8 mouse cellular contexts compared by ENCODE assay signal in genomic region chr8:123410049-123410587, GRCm38 (mm10). TPM values are rescaled to one million over a fixed set of nuclear protein-coding genes. Genes with fewer than 3 reads are reported as not detected.
DNase-seq lines count a peak whose midpoint lies in the region; ATAC-seq and TF ChIP-seq lines count a peak whose summit lies in the region.

No protein-coding gene starts in this region.

- no peak overlapping the region for H3K9ac ChIP-seq in limb, embryonic 12.5 days (replicated peaks)
- H3K9ac ChIP-seq in heart, embryonic 14.5 days (ENCODE audit: low read length) = no peak overlapping the region
- peak overlapping the region; percentile 100 for H3K9ac ChIP-seq in midbrain, embryonic 16.5 days (ENCODE audit: low read depth, low read length)

- H3K4me3 ChIP-seq in limb, embryonic 12.5 days (replicated peaks) = no peak overlapping the region
- no peak overlapping the region for H3K4me3 ChIP-seq in limb, embryonic 10.5 days
- peak overlapping the region; percentile 65 for H3K4me3 ChIP-seq in embryonic facial prominence, embryonic 10.5 days
- H3K4me3 ChIP-seq in heart, embryonic 14.5 days (ENCODE audit: control insufficient read depth in 1 of 2, insufficient read depth in 1 of 2, low read depth in 1 of 2, low read length in 2 of 2) = no peak overlapping the region
- H3K4me3 ChIP-seq in midbrain, embryonic 16.5 days (ENCODE audit: low read depth, low read length) = peak overlapping the region; percentile 93

- no peaks in the 10 kb centered on the region for H3K36me3 ChIP-seq in limb, embryonic 12.5 days
- no peaks in the 10 kb centered on the region for H3K36me3 ChIP-seq in limb, embryonic 10.5 days
- H3K36me3 ChIP-seq in embryonic facial prominence, embryonic 10.5 days (replicated peaks) = no peaks in the 10 kb centered on the region
- no peaks in the 10 kb centered on the region for H3K36me3 ChIP-seq in heart, embryonic 14.5 days (ENCODE audit: control insufficient read depth, insufficient read depth, low read length)
- no peaks in the 10 kb centered on the region for H3K36me3 ChIP-seq in midbrain, embryonic 16.5 days (ENCODE audit: control insufficient read depth, insufficient read depth, low read length)

- peaks cover 16% of the 10 kb centered on the region for H3K4me1 ChIP-seq in limb, embryonic 12.5 days (replicated peaks)
- H3K4me1 ChIP-seq in limb, embryonic 10.5 days = peaks cover 24% of the 10 kb centered on the region
- H3K4me1 ChIP-seq in embryonic facial prominence, embryonic 10.5 days = peaks cover 56% of the 10 kb centered on the region
- H3K4me1 ChIP-seq in heart, embryonic 14.5 days (ENCODE audit: control insufficient read depth in 2 of 2, insufficient read depth in 2 of 2, low read length in 2 of 2) = peaks cover 30% of the 10 kb centered on the region in 2 experiments
- H3K4me1 ChIP-seq in midbrain, embryonic 16.5 days (ENCODE audit: control insufficient read depth, insufficient read depth, low read length) = peaks cover 17% of the 10 kb centered on the region

- 75% methylated on average over 8 of the region's 8 CpGs for WGBS in limb, embryonic 12.5 days
- 79% methylated on average over 8 of the region's 8 CpGs for WGBS in limb, embryonic 10.5 days
- 60% methylated on average over 8 of the region's 8 CpGs for WGBS in embryonic facial prominence, embryonic 10.5 days
- 55% methylated on average over 8 of the region's 8 CpGs for WGBS in heart, embryonic 14.5 days
- 12% methylated on average over 8 of the region's 8 CpGs for WGBS in midbrain, embryonic 16.5 days

- TF ChIP-seq CTCF in Patski (IDR thresholded peaks at IDR 0.05) = no peak

- intact Hi-C loops in left cerebral cortex, postnatal 14 days (cut with DNase I) = no loop called here

- POLR2A ChIA-PET in Patski (lab: Charles Lee) = no interaction called here

- H3K4me2 ChIP-seq in limb, embryonic 12.5 days = peak overlapping the region; percentile 58; the same call in 1 of the 2 replicates
- peak overlapping the region; percentile 11; the same call in 1 of the 2 replicates for H3K4me2 ChIP-seq in heart, embryonic 14.5 days (ENCODE audit: low read length)
- peak overlapping the region; percentile 99 for H3K4me2 ChIP-seq in midbrain, embryonic 16.5 days (ENCODE audit: low read length)

- DNase-seq in limb, embryonic 10.5 days (ENCODE audit: low spot score) = no peak
- DNase-seq in Patski (ENCODE audit: low read depth, low spot score) = peak; percentile 67
- no peak for DNase-seq in embryonic facial prominence, embryonic 10.5 days (ENCODE audit: low spot score)
- DNase-seq in left cerebral cortex, postnatal 14 days (ENCODE audit: low spot score in 2 of 2) = no peak

- no peaks in the 10 kb centered on the region for H3K9me3 ChIP-seq in limb, embryonic 12.5 days
- no peaks in the 10 kb centered on the region for H3K9me3 ChIP-seq in limb, embryonic 10.5 days (replicated peaks)
- H3K9me3 ChIP-seq in embryonic facial prominence, embryonic 10.5 days = no peaks in the 10 kb centered on the region
- no peaks in the 10 kb centered on the region for H3K9me3 ChIP-seq in heart, embryonic 14.5 days (ENCODE audit: control insufficient read depth, low read length)
- no peaks in the 10 kb centered on the region for H3K9me3 ChIP-seq in midbrain, embryonic 16.5 days (replicated peaks; ENCODE audit: control insufficient read depth, low read length, poor library complexity, severe bottlenecking)

- CTCF ChIA-PET in Patski (lab: Charles Lee) = interaction anchor here (1.4 to 2.4 kb wide), 3 partner anchors 13 to 33 kb away, joined by 3 to 7 read pairs (median 6); no protein-coding TSS in a partner anchor

- H3K27me3 ChIP-seq in limb, embryonic 12.5 days = peaks cover 69% of the 10 kb centered on the region
- peaks cover 69% of the 10 kb centered on the region for H3K27me3 ChIP-seq in limb, embryonic 10.5 days (ENCODE audit: low read depth, poor library complexity, severe bottlenecking)
- no peaks in the 10 kb centered on the region for H3K27me3 ChIP-seq in Patski
- H3K27me3 ChIP-seq in embryonic facial prominence, embryonic 10.5 days (replicated peaks; ENCODE audit: low read depth, poor library complexity, severe bottlenecking) = peaks cover 67% of the 10 kb centered on the region
- peaks cover 52% of the 10 kb centered on the region for H3K27me3 ChIP-seq in heart, embryonic 14.5 days (ENCODE audit: control insufficient read depth, insufficient read depth, low read length)
- no peaks in the 10 kb centered on the region for H3K27me3 ChIP-seq in midbrain, embryonic 16.5 days (ENCODE audit: control insufficient read depth, insufficient read depth, low read depth, low read length)

- in situ Hi-C loops in Patski (cut with MboI; ENCODE audit: low pct_unique_long_range_greater_than_20kb) = no loop called here

- no peak overlapping the region for H3K27ac ChIP-seq in limb, embryonic 12.5 days
- no peak overlapping the region for H3K27ac ChIP-seq in limb, embryonic 10.5 days
- H3K27ac ChIP-seq in embryonic facial prominence, embryonic 10.5 days (replicated peaks) = peak overlapping the region; percentile 85
- no peak overlapping the region for H3K27ac ChIP-seq in heart, embryonic 14.5 days (replicated peaks in 1 of 2; ENCODE audit: control insufficient read depth in 1 of 2, insufficient read depth in 1 of 2, low read depth in 2 of 2, low read length in 2 of 2)
- H3K27ac ChIP-seq in midbrain, embryonic 16.5 days (ENCODE audit: low read length) = peak overlapping the region; percentile 99

- ATAC-seq in limb, embryonic 12.5 days (ENCODE audit: insufficient number of reproducible peaks, insufficient read depth, low FRiP score, low TSS enrichment, low read depth) = no peak
- ATAC-seq in Patski = peak; percentile 52
- peak; percentile 41; the same call in 1 of the 2 replicates for ATAC-seq in heart, embryonic 14.5 days (ENCODE audit: insufficient number of reproducible peaks, insufficient read depth, low FRiP score, low read depth)
- ATAC-seq in midbrain, embryonic 16.5 days = no peak
- ATAC-seq in inflammation-experienced regulatory T-cells, adult 6 months = no peak

RNA-seq across cellular contexts. Expression of gene Tubb3, which starts 1.1 kb away (rescaled TPM):
- 9.1 and 14.4 TPM in 2 replicates for polyA plus RNA-seq in limb, embryonic 12.5 days (2016; fragmentation: Nextera tagmentation; extraction: Ambion mirVana)
- polyA plus RNA-seq in limb, embryonic 10.5 days (2016; fragmentation: Nextera tagmentation; extraction: Ambion mirVana) = 6.9 and 7.9 TPM in 2 replicates
- polyA plus RNA-seq in Patski (2021) = 3.9 TPM
- polyA plus RNA-seq in embryonic facial prominence, embryonic 10.5 days (2016; fragmentation: Nextera tagmentation; extraction: Ambion mirVana) = 223 and 230 TPM in 2 replicates
- 1.5 and 6.1 TPM in 2 replicates for polyA plus RNA-seq in heart, embryonic 14.5 days (2014; fragmentation: Nextera tagmentation; extraction: Ambion mirVana)
- 2,090 and 2,148 TPM in 2 replicates for polyA plus RNA-seq in midbrain, embryonic 16.5 days (2015; fragmentation: Nextera tagmentation; extraction: Ambion mirVana)
- 100 to 1,000 TPM; 691 to 709 TPM for total RNA-seq in left cerebral cortex, postnatal 14 days (2021)
- polyA plus RNA-seq in inflammation-experienced regulatory T-cells, adult 6 months (2017; shearing (Covaris generic)) = 1 to 10 TPM in 1 of 3 experiments, under 1 TPM in 1, not detected in 1; 0.30 to 2.0 TPM

RNA-seq across cellular contexts. Expression of gene Mc1r, which starts 3.2 kb away (rescaled TPM):
- not detected in 2 replicates for polyA plus RNA-seq in limb, embryonic 12.5 days (2016; fragmentation: Nextera tagmentation; extraction: Ambion mirVana)
- polyA plus RNA-seq in limb, embryonic 10.5 days (2016; fragmentation: Nextera tagmentation; extraction: Ambion mirVana) = not detected in 2 replicates
- polyA plus RNA-seq in Patski (2021) = 0.05 TPM
- not detected in 2 replicates for polyA plus RNA-seq in embryonic facial prominence, embryonic 10.5 days (2016; fragmentation: Nextera tagmentation; extraction: Ambion mirVana)
- 0.07 TPM in 1 of 2 replicates, not detected in the other for polyA plus RNA-seq in heart, embryonic 14.5 days (2014; fragmentation: Nextera tagmentation; extraction: Ambion mirVana)
- polyA plus RNA-seq in midbrain, embryonic 16.5 days (2015; fragmentation: Nextera tagmentation; extraction: Ambion mirVana) = 0.08 and 0.11 TPM in 2 replicates
- under 1 TPM in 1 of 2 experiments, not detected in 1; 0.09 TPM for total RNA-seq in left cerebral cortex, postnatal 14 days (2021)
- not detected for polyA plus RNA-seq in inflammation-experienced regulatory T-cells, adult 6 months (2017; shearing (Covaris generic))

RNA-seq across cellular contexts. Expression of gene Def8, which starts 13.2 kb away (rescaled TPM):
- 40.4 and 40.6 TPM in 2 replicates for polyA plus RNA-seq in limb, embryonic 12.5 days (2016; fragmentation: Nextera tagmentation; extraction: Ambion mirVana)
- 43.6 and 44.1 TPM in 2 replicates for polyA plus RNA-seq in limb, embryonic 10.5 days (2016; fragmentation: Nextera tagmentation; extraction: Ambion mirVana)
- 38.9 TPM for polyA plus RNA-seq in Patski (2021)
- 43.5 and 44.5 TPM in 2 replicates for polyA plus RNA-seq in embryonic facial prominence, embryonic 10.5 days (2016; fragmentation: Nextera tagmentation; extraction: Ambion mirVana)
- polyA plus RNA-seq in heart, embryonic 14.5 days (2014; fragmentation: Nextera tagmentation; extraction: Ambion mirVana) = 31.7 and 32.4 TPM in 2 replicates
- 45.4 and 49.5 TPM in 2 replicates for polyA plus RNA-seq in midbrain, embryonic 16.5 days (2015; fragmentation: Nextera tagmentation; extraction: Ambion mirVana)
- 10 to 100 TPM; 76.1 to 76.7 TPM for total RNA-seq in left cerebral cortex, postnatal 14 days (2021)
- 1 to 10 TPM; 7.7 to 7.9 (median 7.8) TPM for polyA plus RNA-seq in inflammation-experienced regulatory T-cells, adult 6 months (2017; shearing (Covaris generic))

RNA-seq across cellular contexts. Expression of gene Tcf25, which starts 36.6 kb away (rescaled TPM):
- polyA plus RNA-seq in limb, embryonic 12.5 days (2016; fragmentation: Nextera tagmentation; extraction: Ambion mirVana) = 149 and 151 TPM in 2 replicates
- 116 and 138 TPM in 2 replicates for polyA plus RNA-seq in limb, embryonic 10.5 days (2016; fragmentation: Nextera tagmentation; extraction: Ambion mirVana)
- 232 TPM for polyA plus RNA-seq in Patski (2021)
- polyA plus RNA-seq in embryonic facial prominence, embryonic 10.5 days (2016; fragmentation: Nextera tagmentation; extraction: Ambion mirVana) = 141 and 144 TPM in 2 replicates
- polyA plus RNA-seq in heart, embryonic 14.5 days (2014; fragmentation: Nextera tagmentation; extraction: Ambion mirVana) = 149 and 163 TPM in 2 replicates
- 338 and 394 TPM in 2 replicates for polyA plus RNA-seq in midbrain, embryonic 16.5 days (2015; fragmentation: Nextera tagmentation; extraction: Ambion mirVana)
- total RNA-seq in left cerebral cortex, postnatal 14 days (2021) = 100 to 1,000 TPM; 541 to 593 TPM
- polyA plus RNA-seq in inflammation-experienced regulatory T-cells, adult 6 months (2017; shearing (Covaris generic)) = 100 to 1,000 TPM in 1 of 3 experiments, 10 to 100 TPM in 2; 74.2 to 106 (median 94.3) TPM

Comparison
In these comparisons a context has a peak if more than half of its experiments do, and no peak if none do; other contexts are left out.
1. ATAC-seq: peak in Patski (single experiment) and heart, embryonic 14.5 days (single experiment); none in limb, embryonic 12.5 days (single experiment), midbrain, embryonic 16.5 days (single experiment) and inflammation-experienced regulatory T-cells, adult 6 months (single experiment).
2. H3K27ac ChIP-seq: peak in embryonic facial prominence, embryonic 10.5 days (single experiment) and midbrain, embryonic 16.5 days (single experiment); none in limb, embryonic 12.5 days (single experiment), limb, embryonic 10.5 days (single experiment) and heart, embryonic 14.5 days (0 of 2).
3. H3K4me2 ChIP-seq: peak in every context shown above with its lines; median percentile 99 in midbrain, embryonic 16.5 days; 58 in limb, embryonic 12.5 days; 11 in heart, embryonic 14.5 days.
4. H3K4me3 ChIP-seq: peak in embryonic facial prominence, embryonic 10.5 days (single experiment) and midbrain, embryonic 16.5 days (single experiment); none in limb, embryonic 12.5 days (single experiment), limb, embryonic 10.5 days (single experiment) and heart, embryonic 14.5 days (0 of 2).
5. RNA of gene Tubb3, which starts 1.1 kb away (polyA plus RNA-seq): 2,090 to 2,148 TPM in midbrain, embryonic 16.5 days and 223 to 230 TPM in embryonic facial prominence, embryonic 10.5 days; 9.1 to 14.4 TPM in limb, embryonic 12.5 days, 6.9 to 7.9 TPM in limb, embryonic 10.5 days, 1.5 to 6.1 TPM in heart, embryonic 14.5 days, 3.9 TPM in Patski (single experiment) and 0.30 to 2.0 TPM in inflammation-experienced regulatory T-cells, adult 6 months; every median in the first group is over 10 times any median in the second.